Mouse (Mus musculus) MEL (cell line): ENCODE results near the gene Cldn10. TPM values are rescaled to one million over a fixed set of nuclear protein-coding genes. Genes with fewer than 3 reads are reported as not detected.

Source experiments
- DNase-seq: peaks from one replicate; pipeline ENCODE4 v3.0.0; 2011; ENCODE audit warnings: low read depth, low spot score
- H3K27ac ChIP-seq: 2 replicates; pipeline ENCODE4 v1.5.1; 2012; ENCODE audit warnings: low read depth, mild to moderate bottlenecking, control low read depth, low read length, moderate library complexity; ENCODE audit not compliant: control insufficient read depth
- H3K27me3 ChIP-seq, 2 experiments: fragments of 150-350 bp in 1 of 2; sonication (generic) in 1 of 2; 2 replicates each; pipeline ENCODE4 v1.6.1; 2012; ENCODE audit warnings: low read length in 2 of 2, mild to moderate bottlenecking in 2 of 2, improper control_type of control experiment in 1 of 2, moderate library complexity in 1 of 2; ENCODE audit not compliant: insufficient read depth in 2 of 2, control insufficient read depth in 1 of 2
- H3K36me3 ChIP-seq, 2 experiments: 2 replicates each; pipeline ENCODE4 v1.6.1; 2012 to 2014; ENCODE audit warnings: low read length in 2 of 2, improper control_type of control experiment in 1 of 2, inconsistent platforms in 1 of 2, mild to moderate bottlenecking in 1 of 2; ENCODE audit not compliant: insufficient read depth in 2 of 2, control insufficient read depth in 1 of 2
- H3K4me1 ChIP-seq, 2 experiments: fragments of 150-350 bp in 1 of 2; sonication (generic) in 1 of 2; 2 replicates each; pipeline ENCODE4 v1.6.1; 2012; ENCODE audit warnings: low read length in 2 of 2, improper control_type of control experiment in 1 of 2, mild to moderate bottlenecking in 1 of 2; ENCODE audit not compliant: insufficient read depth in 2 of 2, control insufficient read depth in 1 of 2
- H3K4me3 ChIP-seq, 2 experiments: fragments of 150-350 bp in 1 of 2; sonication (generic) in 1 of 2; 2 replicates each; pipeline ENCODE4 v1.5.1; 2012; ENCODE audit warnings: low read depth in 2 of 2, low read length in 2 of 2, mild to moderate bottlenecking in 2 of 2, moderate library complexity in 2 of 2, control low read depth in 1 of 2, improper control_type of control experiment in 1 of 2; ENCODE audit not compliant: control insufficient read depth in 1 of 2, insufficient read depth in 1 of 2
- H3K79me2 ChIP-seq: 2 replicates; pipeline ENCODE4 v1.6.1; 2012; ENCODE audit warnings: mild to moderate bottlenecking, low read length, moderate library complexity; ENCODE audit not compliant: control insufficient read depth, poor library complexity, insufficient read depth
- H3K9ac ChIP-seq: 2 replicates; pipeline ENCODE4 v1.6.1; 2012; ENCODE audit warnings: low read depth, mild to moderate bottlenecking, control low read depth, low read length, moderate library complexity; ENCODE audit not compliant: control insufficient read depth, poor library complexity, severe bottlenecking
- H3K9me3 ChIP-seq: fragments of 150-350 bp; sonication (generic); replicated peaks from 2 replicates; pipeline ENCODE4 v1.6.1; 2012; ENCODE audit warnings: mild to moderate bottlenecking, low read length, improper control_type of control experiment, moderate library complexity; ENCODE audit not compliant: insufficient read depth
- CHD1 ChIP-seq: IDR thresholded peaks from 2 replicates; pipeline ENCODE4 v1.6.1; 2012; ENCODE audit warnings: low read depth, mild to moderate bottlenecking, inconsistent platforms, low read length, improper control_type of control experiment
- E2F4 ChIP-seq: IDR thresholded peaks from 2 replicates; pipeline ENCODE4 v1.6.1; 2011; ENCODE audit warnings: low read depth, low read length, improper control_type of control experiment, borderline replicate concordance
- EP300 ChIP-seq, 2 experiments: IDR thresholded peaks; 2 replicates each; pipeline ENCODE4 v1.6.1; 2011; ENCODE audit warnings: improper control_type of control experiment in 2 of 2, low read length in 2 of 2, low read depth in 1 of 2, mild to moderate bottlenecking in 1 of 2
- ETS1 ChIP-seq: IDR thresholded peaks from 2 replicates; pipeline ENCODE4 v1.6.1; 2012; ENCODE audit warnings: low read depth, mild to moderate bottlenecking, inconsistent platforms, low read length, improper control_type of control experiment, moderate library complexity
- GABPA ChIP-seq: IDR thresholded peaks from 2 replicates; pipeline ENCODE4 v1.6.1; 2012; ENCODE audit warnings: low read depth, mild to moderate bottlenecking, inconsistent platforms, low read length, improper control_type of control experiment, moderate library complexity
- JUND ChIP-seq: IDR thresholded peaks from 2 replicates; pipeline ENCODE4 v1.6.1; 2011; ENCODE audit warnings: low read depth, mild to moderate bottlenecking, improper control_type of control experiment, low read length
- KAT2A ChIP-seq: conservative IDR thresholded peaks from 2 replicates; pipeline ENCODE4 v1.6.1; 2012; ENCODE audit warnings: low read depth, low read length, improper control_type of control experiment, inconsistent platforms
- MAZ ChIP-seq: IDR thresholded peaks from 2 replicates; pipeline ENCODE4 v1.6.1; 2012; ENCODE audit warnings: low read depth, mild to moderate bottlenecking, inconsistent platforms, low read length, improper control_type of control experiment
- MEF2A ChIP-seq: IDR thresholded peaks from 2 replicates; pipeline ENCODE4 v1.6.1; 2014; ENCODE audit warnings: low read depth, mild to moderate bottlenecking, inconsistent platforms, low read length, improper control_type of control experiment; ENCODE audit not compliant: poor library complexity, insufficient replicate concordance, severe bottlenecking; ENCODE audit errors: extremely low read depth
- MXI1 ChIP-seq: IDR thresholded peaks from 2 replicates; pipeline ENCODE4 v1.6.1; 2011; ENCODE audit warnings: mild to moderate bottlenecking, low read depth, low read length, improper control_type of control experiment
- MYC ChIP-seq: IDR thresholded peaks from 2 replicates; pipeline ENCODE4 v1.6.1; 2011; ENCODE audit warnings: low read depth, mild to moderate bottlenecking, low read length, improper control_type of control experiment, moderate library complexity
- NRF1 ChIP-seq: IDR thresholded peaks from 2 replicates; pipeline ENCODE4 v1.6.1; 2014; ENCODE audit warnings: low read depth, mild to moderate bottlenecking, inconsistent platforms, low read length, improper control_type of control experiment, moderate library complexity; ENCODE audit not compliant: poor library complexity, insufficient read depth, severe bottlenecking
- RAD21 ChIP-seq: IDR thresholded peaks from 2 replicates; pipeline ENCODE4 v1.6.1; 2011; ENCODE audit warnings: mild to moderate bottlenecking, low read depth, low read length, improper control_type of control experiment
- RCOR1 ChIP-seq: IDR thresholded peaks from 2 replicates; pipeline ENCODE4 v1.6.1; 2012; ENCODE audit warnings: low read depth, mild to moderate bottlenecking, inconsistent platforms, low read length, improper control_type of control experiment
- SIN3A ChIP-seq: IDR thresholded peaks from 2 replicates; pipeline ENCODE4 v1.6.1; 2012; ENCODE audit warnings: low read length, improper control_type of control experiment, inconsistent platforms
- TAL1 ChIP-seq: IDR thresholded peaks from 2 replicates; pipeline ENCODE4 v1.6.1; 2012; ENCODE audit warnings: mild to moderate bottlenecking, inconsistent platforms, low read length, moderate library complexity, mixed read lengths
- TCF12 ChIP-seq: IDR thresholded peaks from 2 replicates; pipeline ENCODE4 v1.6.1; 2014; ENCODE audit warnings: low read depth, mild to moderate bottlenecking, inconsistent platforms, low read length, improper control_type of control experiment, moderate library complexity
- USF2 ChIP-seq, 2 experiments: IDR thresholded peaks; 2 replicates each; pipeline ENCODE4 v1.6.1; 2011 to 2012; ENCODE audit warnings: improper control_type of control experiment in 2 of 2, low read length in 2 of 2, borderline replicate concordance in 1 of 2, inconsistent platforms in 1 of 2, low read depth in 1 of 2, mild to moderate bottlenecking in 1 of 2; ENCODE audit not compliant: insufficient read depth in 1 of 2
- ZC3H11A ChIP-seq: IDR thresholded peaks from 2 replicates; pipeline ENCODE4 v1.6.1; 2012; ENCODE audit warnings: low read depth, mild to moderate bottlenecking, inconsistent platforms, low read length, improper control_type of control experiment
- ZKSCAN1 ChIP-seq: IDR thresholded peaks from 2 replicates; pipeline ENCODE4 v1.6.1; 2012; ENCODE audit warnings: low read depth, mild to moderate bottlenecking, inconsistent platforms, low read length, improper control_type of control experiment, moderate library complexity
- polyA plus RNA-seq, 2 experiments: library from polyadenylated mRNA; stranded (reverse) in 1 of 2; unstranded in 1 of 2; fragments of >175 nt in 1 of 2; fragments of >200 nt in 1 of 2; gene quantifications; 2 replicates each; pipeline versions ENCODE4 v1.2.1 to v1.2.4; 2012; ENCODE audit warnings: low replicate concordance in 2 of 2, low read depth in 1 of 2; ENCODE audit not compliant: insufficient read length in 2 of 2, insufficient read depth in 1 of 2, missing spikeins in 1 of 2
- total RNA-seq: library from RNA; depleted of rRNA; stranded (reverse); fragments of 300-350 nt; gene quantifications from 2 replicates; pipeline ENCODE4 v1.2.3, GENCODE M21; 2012

Gene Cldn10
- total and polyA plus RNA-seq, 3 experiments: 0.17 TPM; not detected in 2

DNA sequence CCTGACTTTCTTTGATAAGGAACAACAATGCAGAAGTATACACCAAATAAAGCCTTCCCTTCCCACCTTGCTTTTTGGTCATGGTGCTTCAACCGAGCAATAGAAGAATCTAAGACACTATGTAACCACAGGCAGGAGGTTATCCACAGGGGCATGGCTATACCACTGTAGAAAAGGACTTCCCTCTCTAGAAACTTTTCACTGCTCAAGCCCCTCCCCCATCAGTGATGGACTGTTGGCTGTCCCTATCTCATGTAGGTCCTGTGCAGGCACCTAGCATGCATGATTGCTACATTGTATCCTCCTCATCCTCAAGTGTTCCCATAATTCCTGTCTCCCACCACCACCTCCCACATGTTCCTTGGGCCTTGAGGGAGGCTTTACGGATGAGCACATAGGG lies 7.2 kb downstream of the Cldn10 start:
- DNase-seq: peak; percentile 82
- Histone ChIP-seq H3K9ac (peak overlapping the region; percentile 46), H3K4me1 (peaks cover 0 to 38% of the 10 kb centered on the region in 2 experiments; a peak in 2 of 4 replicates), H3K27me3 (no peaks in the 10 kb centered on the region), H3K4me3 (peak overlapping the region; percentile 23 to 49), H3K36me3 (peaks cover 0 to 13% of the 10 kb centered on the region in 2 experiments; a peak in 2 of 4 replicates), H3K27ac (peak overlapping the region; percentile 100), H3K9me3 (no peaks in the 10 kb centered on the region)
- TF ChIP-seq EP300 (IDR thresholded peaks at IDR 0.05; ENCODE audit: low read depth in 1 of 2, low read length in 2 of 2) (peak in 1 of 2 experiments; percentile 24; a peak in 2 of 4 replicates), JUND (no peak), MAZ (no peak), CHD1 (no peak), ETS1 (no peak), NRF1 (no peak), KAT2A (no peak), SIN3A (peak; percentile 33; the same call in 1 of the 2 replicates), E2F4 (no peak), MYC (0 out of 2 replicates have a peak, but pooled peaks have one; percentile 36), RAD21 (no peak), MEF2A (no peak), GABPA (no peak), TAL1 (no peak; the same call in 1 of the 2 replicates), TCF12 (no peak), RCOR1 (no peak), ZC3H11A (no peak), MXI1 (0 out of 2 replicates have a peak, but pooled peaks have one; percentile 39), USF2 (IDR thresholded peaks at IDR 0.05; ENCODE audit: borderline replicate concordance in 1 of 2, insufficient read depth in 1 of 2, low read depth in 1 of 2, low read length in 2 of 2) (no peak), ZKSCAN1 (no peak)
- TF ChIP-seq, all 39 proteins: peak for 4
- H3K79me2 ChIP-seq: no peaks in the 10 kb centered on the region
